Mouse (Mus musculus) T-helper 1 cell (primary cell): ENCODE measurements around the gene Nlrc4.

Source experiments
- in situ Hi-C: fragments of 300-600 bp; cut with MboI, MseI; formaldehyde crosslinking; loops from one replicate; pipeline ENCODE4 v1.15.1; 2025; ENCODE audit warnings: high pct_unique_total_duplicates

Nlrc4 gene

GRCm38 (mm10) chr17:74430074-74430473 is 28.9 kb downstream of the Nlrc4 start:
- in situ Hi-C loops = no loop called here

- in situ Hi-C loops = no loop called here
Observed at GRCm38 (mm10) chr17:74424401-74425005, 34.4 kb downstream of the Nlrc4 start.

GRCm38 (mm10) chr17:74420656-74421055 is 38.3 kb downstream of the Nlrc4 start:
- in situ Hi-C loops = no loop called here

- in situ Hi-C loops = no loop called here
Observed at GRCm38 (mm10) chr17:74418171-74418570, 40.8 kb downstream of the Nlrc4 start.

GRCm38 (mm10) chr17:74416841-74417360 is 42.0 kb downstream of the Nlrc4 start:
- in situ Hi-C loops = no loop called here

- in situ Hi-C loops = no loop called here
Observed at GRCm38 (mm10) chr17:74414671-74415070, 44.3 kb downstream of the Nlrc4 start.

GRCm38 (mm10) chr17:74413324-74413723 is 45.6 kb downstream of the Nlrc4 start:
- in situ Hi-C loops = no loop called here

GRCm38 (mm10) chr17:74409722-74410121 is 49.2 kb downstream of the Nlrc4 start:
- in situ Hi-C loops = no loop called here

GRCm38 (mm10) chr17:74406487-74406886 is 52.5 kb downstream of the Nlrc4 start:
- in situ Hi-C loops = no loop called here

- in situ Hi-C loops = no loop called here
Observed at GRCm38 (mm10) chr17:74402486-74403222, 56.3 kb downstream of the Nlrc4 start.

- in situ Hi-C loops = loop anchor here (5.0 kb wide), 1 partner anchor 55 kb away; no protein-coding TSS in a partner anchor
Observed at GRCm38 (mm10) chr17:74397173-74397572, 61.8 kb downstream of the Nlrc4 start.

- in situ Hi-C loops = loop anchor here (5.0 kb wide), 1 partner anchor 54 kb away; no protein-coding TSS in a partner anchor
Observed at GRCm38 (mm10) chr17:74396766-74397165, 62.2 kb downstream of the Nlrc4 start.

GRCm38 (mm10) chr17:74395383-74396065 is 63.4 kb downstream of the Nlrc4 start, which contains the start of gene Slc30a6:
TSS of gene Slc30a6 (plus strand) at chr17:74395608.
- in situ Hi-C loops = loop anchor here (5.0 kb wide), 1 partner anchor 53 kb away; no protein-coding TSS in a partner anchor

GRCm38 (mm10) chr17:74394855-74395254 is 64.1 kb downstream of the Nlrc4 start:
- in situ Hi-C loops = loop anchor here (5.0 kb wide), 1 partner anchor 53 kb away; no protein-coding TSS in a partner anchor

GRCm38 (mm10) chr17:74394381-74394780 is 64.6 kb downstream of the Nlrc4 start:
- in situ Hi-C loops = no loop called here

GRCm38 (mm10) chr17:74389847-74390246 is 69.1 kb downstream of the Nlrc4 start:
- in situ Hi-C loops = no loop called here

GRCm38 (mm10) chr17:74386657-74387056 is 72.3 kb downstream of the Nlrc4 start:
- in situ Hi-C loops = no loop called here

GRCm38 (mm10) chr17:74376916-74377315 is 82.0 kb downstream of the Nlrc4 start:
- in situ Hi-C loops = no loop called here
